In the genomic region with DNA sequence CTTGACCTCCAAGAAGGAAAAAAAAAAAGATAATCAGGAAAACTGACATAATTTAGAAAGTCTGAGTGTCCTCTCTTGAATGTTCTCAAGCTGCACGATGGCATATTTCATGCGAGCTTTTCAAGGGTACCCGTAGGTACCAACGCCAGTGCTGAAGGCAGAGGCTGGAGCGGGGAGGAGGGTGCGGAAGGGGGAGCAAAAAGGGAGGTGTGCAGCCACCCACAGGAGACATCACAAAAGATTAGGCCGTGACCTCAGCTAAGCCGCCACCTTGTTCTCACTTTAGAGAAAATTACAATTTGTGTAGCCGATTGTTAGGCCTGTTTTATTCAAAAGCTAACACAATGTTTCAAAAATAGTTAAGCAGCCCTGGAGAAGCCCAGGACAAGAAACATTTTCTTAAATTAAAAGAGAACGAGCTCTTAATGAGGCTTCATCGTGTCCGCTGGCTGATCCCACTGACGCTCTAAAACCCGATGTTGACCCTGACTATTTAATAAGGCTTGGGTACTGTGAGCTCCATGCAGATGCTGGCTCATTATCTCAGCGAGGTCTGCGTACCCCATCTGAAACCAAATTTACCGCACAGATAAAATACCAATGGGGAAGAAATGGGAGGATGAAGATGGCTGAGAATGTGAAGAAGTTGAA, we compare ENCODE assay signal across 24 mouse cellular contexts.
DNase-seq lines count a peak whose midpoint lies in the region; ATAC-seq and TF ChIP-seq lines count a peak whose summit lies in the region.
"Had no signal": no experiment of that assay in that cellular context is flagged by ENCODE, and none has a peak within 500 bp of the region (broad histone marks: within the 10 kb centered on the region; RNA-seq: fewer than 3 reads in every experiment).

No protein-coding gene starts in this region.

- H3K9ac ChIP-seq in forebrain, embryonic 12.5 days: no peak overlapping the region
- H3K9ac ChIP-seq in forebrain, embryonic 16.5 days (replicated peaks; ENCODE audit: low read depth, low read length): no peak overlapping the region
- H3K9ac ChIP-seq in midbrain, embryonic 13.5 days (replicated peaks): 0 out of 2 replicates have a peak overlapping the region, but pooled peaks have one; percentile 16
- no peak overlapping the region for H3K9ac ChIP-seq in midbrain, postnatal 0 days (replicated peaks; ENCODE audit: low read length, poor library complexity, severe bottlenecking)
- H3K9ac ChIP-seq in hindbrain, embryonic 15.5 days: no peak overlapping the region
- H3K9ac ChIP-seq in kidney, embryonic 14.5 days (ENCODE audit: low read depth, low read length): no peak overlapping the region
- H3K9ac ChIP-seq: embryonic facial prominence, embryonic 13.5 days; heart, embryonic 13.5 days; liver, embryonic 15.5 days; lung, embryonic 15.5 days had no signal

- TF ChIP-seq POLR2A in brain, embryonic 14.5 days (IDR thresholded peaks at IDR 0.05; ENCODE audit: borderline replicate concordance, extremely low read depth, insufficient read depth, insufficient read length, poor library complexity, severe bottlenecking): no peak

- ATAC-seq in forebrain, embryonic 12.5 days (ENCODE audit: low FRiP score): 0 out of 2 replicates have a peak, but pooled peaks have one; percentile 50
- ATAC-seq in forebrain, embryonic 16.5 days: no peak
- ATAC-seq in midbrain, embryonic 13.5 days: no peak
- no peak for ATAC-seq in midbrain, postnatal 0 days (ENCODE audit: low FRiP score)
- no peak for ATAC-seq in hindbrain, embryonic 15.5 days (ENCODE audit: low FRiP score, low read depth)
- ATAC-seq in kidney, embryonic 14.5 days (ENCODE audit: low FRiP score, low TSS enrichment): no peak

- H3K4me3 ChIP-seq in forebrain, embryonic 12.5 days (replicated peaks): no peak overlapping the region
- H3K4me3 ChIP-seq in forebrain, embryonic 16.5 days (replicated peaks; ENCODE audit: low read length): no peak overlapping the region
- no peak overlapping the region for H3K4me3 ChIP-seq in midbrain, embryonic 13.5 days (replicated peaks)
- no peak overlapping the region for H3K4me3 ChIP-seq in midbrain, postnatal 0 days (ENCODE audit: low read depth, low read length)
- H3K4me3 ChIP-seq in hindbrain, embryonic 15.5 days: no peak overlapping the region
- H3K4me3 ChIP-seq in kidney, embryonic 14.5 days (ENCODE audit: low read length): no peak overlapping the region
- H3K4me3 ChIP-seq: embryonic facial prominence, embryonic 13.5 days; heart, embryonic 13.5 days; liver, embryonic 15.5 days; lung, embryonic 15.5 days; myocyte had no signal

- DNase-seq in midbrain, postnatal 0 days (ENCODE audit: low spot score): no peak
- DNase-seq in brain, embryonic 14.5 days (ENCODE audit: low read depth): peak; percentile 58
- DNase-seq in frontal cortex, adult 2 months (ENCODE audit: extremely low spot score in 1 of 2, low spot score in 1 of 2): no peak
- DNase-seq: adrenal gland, postnatal 14 days; cerebellum, adult 8-10 months; cerebellum, postnatal 36 days; embryo, embryonic 11 days; gastrocnemius, postnatal 14 days; heart, adult 18-20 months; kidney, adult 11 months; layer of hippocampus, adult 9-11 months; lung, postnatal 4 days; thymus, adult 18-20 months; thymus, postnatal 36 days had no signal

- H3K4me2 ChIP-seq in forebrain, embryonic 12.5 days: no peak overlapping the region
- no peak overlapping the region; the same call in 1 of the 2 replicates for H3K4me2 ChIP-seq in forebrain, embryonic 16.5 days (ENCODE audit: low read length)
- H3K4me2 ChIP-seq in midbrain, embryonic 13.5 days (replicated peaks): no peak overlapping the region
- H3K4me2 ChIP-seq in midbrain, postnatal 0 days (ENCODE audit: low read depth, low read length, poor library complexity, severe bottlenecking): no peak overlapping the region
- no peak overlapping the region for H3K4me2 ChIP-seq in hindbrain, embryonic 15.5 days
- no peak overlapping the region for H3K4me2 ChIP-seq in kidney, embryonic 14.5 days (replicated peaks; ENCODE audit: low read depth, low read length)
- H3K4me2 ChIP-seq: embryonic facial prominence, embryonic 13.5 days; heart, embryonic 13.5 days; liver, embryonic 15.5 days; lung, embryonic 15.5 days had no signal

- 27% methylated on average over 17 of the region's 17 CpGs for WGBS in forebrain, embryonic 12.5 days
- WGBS in forebrain, embryonic 16.5 days: 20% methylated on average over 17 of the region's 17 CpGs
- WGBS in midbrain, embryonic 13.5 days: 38% methylated on average over 17 of the region's 17 CpGs
- WGBS in midbrain, postnatal 0 days: 52% methylated on average over 17 of the region's 17 CpGs
- 45% methylated on average over 17 of the region's 17 CpGs for WGBS in hindbrain, embryonic 15.5 days
- WGBS in kidney, embryonic 14.5 days: 92% methylated on average over 17 of the region's 17 CpGs

- 0 out of 2 replicates have a peak overlapping the region, but pooled peaks have one; percentile 46 for H3K27ac ChIP-seq in forebrain, embryonic 12.5 days
- no peak overlapping the region for H3K27ac ChIP-seq in forebrain, embryonic 16.5 days (ENCODE audit: low read length)
- peak overlapping the region; percentile 73 for H3K27ac ChIP-seq in midbrain, embryonic 13.5 days
- H3K27ac ChIP-seq in midbrain, postnatal 0 days (ENCODE audit: low read depth, low read length): no peak overlapping the region
- H3K27ac ChIP-seq in hindbrain, embryonic 15.5 days (replicated peaks): peak overlapping the region; percentile 14; the same call in 1 of the 2 replicates
- no peak overlapping the region for H3K27ac ChIP-seq in kidney, embryonic 14.5 days (ENCODE audit: low read depth, low read length)
- H3K27ac ChIP-seq: embryonic facial prominence, embryonic 13.5 days; heart, embryonic 13.5 days; liver, embryonic 15.5 days; lung, embryonic 15.5 days had no signal

- no peak for TF ChIP-seq CTCF in midbrain, postnatal 0 days (IDR thresholded peaks at IDR 0.05)
- TF ChIP-seq CTCF in brain, embryonic 14.5 days (IDR thresholded peaks at IDR 0.05; ENCODE audit: borderline replicate concordance, extremely low read depth, insufficient read depth, insufficient read length): no peak

- H3K9me3 ChIP-seq in forebrain, embryonic 12.5 days: no peaks in the 10 kb centered on the region
- no peaks in the 10 kb centered on the region for H3K9me3 ChIP-seq in forebrain, embryonic 16.5 days (ENCODE audit: control insufficient read depth, low read length)
- no peaks in the 10 kb centered on the region for H3K9me3 ChIP-seq in midbrain, embryonic 13.5 days
- H3K9me3 ChIP-seq in midbrain, postnatal 0 days (ENCODE audit: low read length): no peaks in the 10 kb centered on the region
- H3K9me3 ChIP-seq in hindbrain, embryonic 15.5 days: no peaks in the 10 kb centered on the region
- H3K9me3 ChIP-seq in kidney, embryonic 14.5 days (ENCODE audit: control insufficient read depth, low read length): no peaks in the 10 kb centered on the region
- H3K9me3 ChIP-seq: embryonic facial prominence, embryonic 13.5 days; heart, embryonic 13.5 days; liver, embryonic 15.5 days; lung, embryonic 15.5 days had no signal

- no peaks in the 10 kb centered on the region for H3K36me3 ChIP-seq in forebrain, embryonic 12.5 days (replicated peaks)
- no peaks in the 10 kb centered on the region for H3K36me3 ChIP-seq in forebrain, embryonic 16.5 days (ENCODE audit: control insufficient read depth, insufficient read depth)
- no peaks in the 10 kb centered on the region for H3K36me3 ChIP-seq in midbrain, embryonic 13.5 days
- H3K36me3 ChIP-seq in midbrain, postnatal 0 days (ENCODE audit: insufficient read depth, low read length): no peaks in the 10 kb centered on the region
- no peaks in the 10 kb centered on the region for H3K36me3 ChIP-seq in hindbrain, embryonic 15.5 days
- H3K36me3 ChIP-seq in kidney, embryonic 14.5 days (ENCODE audit: control insufficient read depth, insufficient read depth, low read length): no peaks in the 10 kb centered on the region
- H3K36me3 ChIP-seq: heart, embryonic 13.5 days; liver, embryonic 15.5 days; lung, embryonic 15.5 days had no signal

- peaks cover 12% of the 10 kb centered on the region; the same call in 1 of the 2 replicates for H3K27me3 ChIP-seq in forebrain, embryonic 12.5 days
- H3K27me3 ChIP-seq in forebrain, embryonic 16.5 days (replicated peaks; ENCODE audit: control insufficient read depth, insufficient read depth, low read length): no peaks in the 10 kb centered on the region
- no peaks in the 10 kb centered on the region for H3K27me3 ChIP-seq in midbrain, embryonic 13.5 days
- H3K27me3 ChIP-seq in midbrain, postnatal 0 days (ENCODE audit: insufficient read depth, low read length): no peaks in the 10 kb centered on the region
- no peaks in the 10 kb centered on the region for H3K27me3 ChIP-seq in hindbrain, embryonic 15.5 days
- H3K27me3 ChIP-seq in kidney, embryonic 14.5 days (ENCODE audit: control insufficient read depth, insufficient read depth, low read length): no peaks in the 10 kb centered on the region
- H3K27me3 ChIP-seq: embryonic facial prominence, embryonic 13.5 days; heart, embryonic 13.5 days; liver, embryonic 15.5 days; lung, embryonic 15.5 days had no signal

- peaks cover 40% of the 10 kb centered on the region for H3K4me1 ChIP-seq in forebrain, embryonic 12.5 days
- H3K4me1 ChIP-seq in forebrain, embryonic 16.5 days (replicated peaks; ENCODE audit: control insufficient read depth, insufficient read depth, low read length): peaks cover 34% of the 10 kb centered on the region
- peaks cover 59% of the 10 kb centered on the region for H3K4me1 ChIP-seq in midbrain, embryonic 13.5 days (replicated peaks)
- H3K4me1 ChIP-seq in midbrain, postnatal 0 days (ENCODE audit: insufficient read depth, low read length): peaks cover 3% of the 10 kb centered on the region; the same call in 1 of the 2 replicates
- H3K4me1 ChIP-seq in hindbrain, embryonic 15.5 days (replicated peaks): peaks cover 40% of the 10 kb centered on the region
- H3K4me1 ChIP-seq in kidney, embryonic 14.5 days (ENCODE audit: control insufficient read depth, insufficient read depth, low read length): peaks cover 8% of the 10 kb centered on the region; the same call in 1 of the 2 replicates
- H3K4me1 ChIP-seq: liver, embryonic 15.5 days had no signal

Comparison
In these comparisons a context has a peak if more than half of its experiments do, and no peak if none do; other contexts are left out.
1. H3K27ac ChIP-seq: peak in forebrain, embryonic 12.5 days (single experiment), midbrain, embryonic 13.5 days (single experiment) and hindbrain, embryonic 15.5 days (single experiment); none in forebrain, embryonic 16.5 days (single experiment), midbrain, postnatal 0 days (single experiment) and kidney, embryonic 14.5 days (single experiment).